Mouse (Mus musculus) cerebellum, adult 2 months (tissue): Measurements from ENCODE around the gene Zfr.

ENCODE experiments used
- CTCF ChIP-seq: fragments of 200-500 bp; IDR thresholded peaks from 2 replicates; pipeline ENCODE4 v1.5.1; 2011; ENCODE audit warnings: low read depth, mild to moderate bottlenecking, control low read depth, low read length, moderate library complexity, borderline replicate concordance; ENCODE audit not compliant: insufficient read depth
- POLR2A ChIP-seq: fragments of 200-500 bp; IDR thresholded peaks from 2 replicates; pipeline ENCODE4 v1.6.1; 2011; ENCODE audit warnings: low read length, control low read depth, borderline replicate concordance; ENCODE audit not compliant: insufficient read depth

GRCm38 (mm10) chr15:12100912-12101311 is 16.7 kb upstream of the Zfr start:
- TF ChIP-seq POLR2A = no peak
- no peak for TF ChIP-seq CTCF
